Mouse (Mus musculus): ENCODE results near the gene Fam166a. TPM values are rescaled to one million over a fixed set of nuclear protein-coding genes. Genes with fewer than 3 reads are reported as not detected.
A peak's percentile ranks its signal among the peaks of the same experiment; 100 is the strongest.
"Not testable (repeated sequence)": the region's sequence is repeated elsewhere in the genome, so short reads cannot be mapped to it uniquely, and the experiment has no call there.

Gene Fam166a
- total RNA-seq, 2 experiments from 2014 or later: 0.69 TPM; not detected in 1

- peak; percentile 58 to 77 for DNase-seq (ENCODE audit: low spot score in 2 of 2)
These were observed 22.3 kb downstream of the Fam166a start for GRCm38 (mm10) chr2:25240723-25241437.

GRCm38 (mm10) chr2:25241438-25241775, 22.9 kb downstream of the Fam166a start:
- no peak for DNase-seq (ENCODE audit: low spot score in 2 of 2)

- peak in 1 of 2 experiments; percentile 50 for DNase-seq (ENCODE audit: low spot score in 2 of 2)
These were observed 23.6 kb downstream of the Fam166a start, which contains the start of the genes Rnf208 and Cysrt1 for GRCm38 (mm10) chr2:25242101-25242506. TSS of gene Rnf208 (plus strand) at chr2:25242255. TSS of gene Cysrt1 (minus strand) at chr2:25242452.

GRCm38 (mm10) chr2:25243342-25243741, 24.8 kb downstream of the Fam166a start:
- no peak for DNase-seq (ENCODE audit: low spot score in 2 of 2)

GRCm38 (mm10) chr2:25244144-25244543, 25.6 kb downstream of the Fam166a start:
- no peak for DNase-seq (ENCODE audit: low spot score in 2 of 2)

GRCm38 (mm10) chr2:25246183-25247072, 27.9 kb downstream of the Fam166a start, which contains the start of gene AL732309.1:
TSS of gene AL732309.1 (minus strand) at chr2:25246863.
- no peak for DNase-seq (ENCODE audit: low spot score in 2 of 2)

- no peak for DNase-seq (ENCODE audit: low spot score in 2 of 2)
These were observed 33.8 kb downstream of the Fam166a start for GRCm38 (mm10) chr2:25252331-25252730.

- peak; percentile 78 to 88 for DNase-seq (ENCODE audit: low spot score in 2 of 2)
These were observed 36.8 kb downstream of the Fam166a start, which contains the start of gene Tmem203 for GRCm38 (mm10) chr2:25255284-25255779. TSS of gene Tmem203 (plus strand) at chr2:25255439.

GRCm38 (mm10) chr2:25256443-25257109, 38.0 kb downstream of the Fam166a start:
- not testable (repeated sequence) for DNase-seq (ENCODE audit: low spot score in 2 of 2)

GRCm38 (mm10) chr2:25257250-25257649, 38.7 kb downstream of the Fam166a start:
- not testable (repeated sequence) for DNase-seq (ENCODE audit: low spot score in 2 of 2)

GRCm38 (mm10) chr2:25258887-25259286, 40.3 kb downstream of the Fam166a start:
- DNase-seq (ENCODE audit: low spot score in 2 of 2): no peak

GRCm38 (mm10) chr2:25261870-25262269, 43.3 kb downstream of the Fam166a start:
- peak in 1 of 2 experiments; percentile 68 for DNase-seq (ENCODE audit: low spot score in 2 of 2)

- peak; percentile 93 to 97 for DNase-seq (ENCODE audit: low spot score in 2 of 2)
These were observed 43.8 kb downstream of the Fam166a start, which contains the start of gene Tprn for GRCm38 (mm10) chr2:25262291-25262767. TSS of gene Tprn (plus strand) at chr2:25262618.

GRCm38 (mm10) chr2:25262795-25263622, 44.5 kb downstream of the Fam166a start:
- DNase-seq (ENCODE audit: low spot score in 2 of 2): peak in 1 of 2 experiments; percentile 54

GRCm38 (mm10) chr2:25263623-25264285, 45.2 kb downstream of the Fam166a start:
- no peak for DNase-seq (ENCODE audit: low spot score in 2 of 2)

- no peak for DNase-seq (ENCODE audit: low spot score in 2 of 2)
These were observed 45.7 kb downstream of the Fam166a start for GRCm38 (mm10) chr2:25264286-25264660.

GRCm38 (mm10) chr2:25264851-25265250, 46.3 kb downstream of the Fam166a start:
- DNase-seq (ENCODE audit: low spot score in 2 of 2): no peak

- DNase-seq (ENCODE audit: low spot score in 2 of 2): peak in 1 of 2 experiments; percentile 47
These were observed 47.5 kb downstream of the Fam166a start for GRCm38 (mm10) chr2:25265897-25266656.

- peak in 1 of 2 experiments; percentile 78 for DNase-seq (ENCODE audit: low spot score in 2 of 2)
These were observed 48.2 kb downstream of the Fam166a start for GRCm38 (mm10) chr2:25266720-25267119.

Measured in layer of hippocampus, adult 18-20 months (tissue).